Mouse (Mus musculus): Measurements from ENCODE around the gene Gid4. TPM values are rescaled to one million over a fixed set of nuclear protein-coding genes. Genes with fewer than 3 reads are reported as not detected.

Gene Gid4
- polyA plus RNA-seq, 1 experiment from 2014 or later, result 33.4 TPM

DNA sequence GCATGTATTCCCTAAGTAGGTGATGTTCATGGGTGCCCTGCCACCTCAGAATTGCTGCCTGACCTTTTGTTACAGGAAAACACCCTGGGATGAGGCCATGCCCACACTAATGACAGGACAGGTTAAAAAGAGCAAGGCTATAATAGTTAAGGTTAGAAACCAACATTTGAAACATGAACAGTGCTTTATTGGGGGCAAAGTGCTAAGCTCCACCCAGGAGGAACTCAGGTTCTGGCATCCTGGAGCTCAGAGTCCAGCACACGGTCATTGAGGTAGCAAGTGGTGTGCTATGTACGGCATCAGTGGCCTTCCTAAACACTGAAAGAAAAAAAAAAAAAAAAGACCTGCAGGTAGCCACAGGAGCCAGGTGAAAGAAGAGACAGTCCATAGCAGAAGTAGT lies 29.0 kb upstream of the Gid4 start:
- no peak for ATAC-seq (ENCODE audit: low FRiP score, low TSS enrichment)
- H3K4me2 ChIP-seq (replicated peaks; ENCODE audit: low read depth, low read length), result no peak overlapping the region
- no peaks in the 10 kb centered on the region for H3K36me3 ChIP-seq (ENCODE audit: control insufficient read depth, insufficient read depth, low read length)
- H3K27ac ChIP-seq (ENCODE audit: low read depth, low read length), result no peak overlapping the region
- H3K9me3 ChIP-seq (ENCODE audit: control insufficient read depth, low read length), result no peaks in the 10 kb centered on the region
- no peak overlapping the region for H3K9ac ChIP-seq (ENCODE audit: low read depth, low read length)
- WGBS, result 89% methylated on average over 2 of the region's 2 CpGs
- H3K4me1 ChIP-seq (ENCODE audit: control insufficient read depth, insufficient read depth, low read length), result peaks cover 4% of the 10 kb centered on the region; the same call in 1 of the 2 replicates
- H3K27me3 ChIP-seq (ENCODE audit: control insufficient read depth, insufficient read depth, low read length), result no peaks in the 10 kb centered on the region
- H3K4me3 ChIP-seq (ENCODE audit: low read length), result no peak overlapping the region

DNA sequence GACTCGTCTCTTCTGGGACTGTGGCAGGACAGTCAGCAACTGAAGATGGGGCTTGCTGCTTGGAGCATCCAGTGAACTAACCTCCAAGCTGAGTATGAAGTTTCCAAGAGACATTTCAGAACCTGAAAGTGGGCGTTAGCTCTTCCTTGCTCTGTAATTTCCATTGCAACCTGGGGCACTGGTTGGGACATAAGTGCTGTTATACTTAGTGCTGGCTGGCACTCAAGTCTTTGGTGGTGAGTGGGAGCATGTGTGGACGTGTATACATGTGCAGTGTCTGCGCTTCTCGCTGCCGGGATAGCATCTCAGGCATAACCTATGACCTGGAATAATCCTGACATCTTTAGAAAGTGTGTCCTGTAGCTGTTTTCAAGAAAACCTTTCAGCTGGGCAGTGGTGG lies 25.6 kb upstream of the Gid4 start:
- ATAC-seq (ENCODE audit: low FRiP score, low TSS enrichment), result no peak
- Histone ChIP-seq H3K4me3 (ENCODE audit: low read length) (no peak overlapping the region), H3K9me3 (ENCODE audit: control insufficient read depth, low read length) (no peaks in the 10 kb centered on the region), H3K4me2 (replicated peaks; ENCODE audit: low read depth, low read length) (no peak overlapping the region), H3K9ac (ENCODE audit: low read depth, low read length) (no peak overlapping the region), H3K36me3 (ENCODE audit: control insufficient read depth, insufficient read depth, low read length) (no peaks in the 10 kb centered on the region), H3K27me3 (ENCODE audit: control insufficient read depth, insufficient read depth, low read length) (no peaks in the 10 kb centered on the region), H3K27ac (ENCODE audit: low read depth, low read length) (no peak overlapping the region), H3K4me1 (ENCODE audit: control insufficient read depth, insufficient read depth, low read length) (no peaks in the 10 kb centered on the region)
- 90% methylated on average over 6 of the region's 6 CpGs for WGBS

DNA sequence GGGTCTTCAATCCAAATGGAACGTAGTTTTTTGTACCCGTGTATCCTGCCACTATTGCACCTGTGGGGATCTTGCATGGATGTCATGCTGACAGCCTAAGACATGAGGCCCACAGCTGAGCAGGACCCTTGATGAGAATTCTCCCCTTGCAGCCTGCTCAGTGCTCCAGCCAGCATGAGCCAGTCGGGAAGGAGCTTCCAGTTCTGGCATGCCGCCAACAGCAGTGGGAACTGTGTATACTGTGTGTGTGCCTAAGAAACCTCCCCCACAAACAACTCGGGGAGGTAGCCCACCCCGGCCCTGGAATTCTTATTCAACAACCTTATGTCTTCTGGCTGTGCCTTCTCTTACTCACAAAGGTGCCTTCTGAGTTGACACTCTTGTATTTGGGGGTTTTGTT lies 20.4 kb upstream of the Gid4 start:
- Histone ChIP-seq H3K4me1 (ENCODE audit: control insufficient read depth, insufficient read depth, low read length) (no peaks in the 10 kb centered on the region), H3K27me3 (ENCODE audit: control insufficient read depth, insufficient read depth, low read length) (no peaks in the 10 kb centered on the region), H3K4me3 (ENCODE audit: low read length) (no peak overlapping the region), H3K36me3 (ENCODE audit: control insufficient read depth, insufficient read depth, low read length) (peaks cover 16% of the 10 kb centered on the region), H3K27ac (ENCODE audit: low read depth, low read length) (no peak overlapping the region), H3K9ac (ENCODE audit: low read depth, low read length) (no peak overlapping the region), H3K9me3 (ENCODE audit: control insufficient read depth, low read length) (no peaks in the 10 kb centered on the region), H3K4me2 (replicated peaks; ENCODE audit: low read depth, low read length) (no peak overlapping the region)
- WGBS, result 73% methylated on average over 6 of the region's 6 CpGs
- 0 out of 2 replicates have a peak, but pooled peaks have one; percentile 57 for ATAC-seq (ENCODE audit: low FRiP score, low TSS enrichment)

DNA sequence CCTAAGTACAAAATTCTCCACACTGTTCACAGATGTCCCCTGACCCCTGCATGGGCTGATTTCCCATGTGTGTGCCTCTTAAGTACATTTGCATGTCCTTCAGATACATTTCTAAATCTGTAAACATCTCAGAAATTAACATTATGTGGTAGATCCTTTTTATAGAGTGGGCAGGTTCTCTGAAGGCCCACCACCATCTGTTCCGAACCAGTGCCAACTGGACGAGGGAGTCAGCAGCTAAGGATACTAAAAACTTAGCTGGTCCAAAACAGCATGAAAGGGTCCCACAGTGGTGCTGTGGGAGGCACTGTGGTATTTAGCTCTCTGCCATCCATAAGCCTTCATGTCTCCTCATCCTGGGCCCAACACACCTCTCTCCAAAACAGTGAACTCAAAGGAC lies 19.8 kb upstream of the Gid4 start:
- Histone ChIP-seq H3K9me3 (ENCODE audit: control insufficient read depth, low read length) (no peaks in the 10 kb centered on the region), H3K36me3 (ENCODE audit: control insufficient read depth, insufficient read depth, low read length) (peaks cover 20% of the 10 kb centered on the region), H3K4me3 (ENCODE audit: low read length) (no peak overlapping the region), H3K4me2 (replicated peaks; ENCODE audit: low read depth, low read length) (no peak overlapping the region), H3K9ac (ENCODE audit: low read depth, low read length) (no peak overlapping the region), H3K27ac (ENCODE audit: low read depth, low read length) (no peak overlapping the region), H3K27me3 (ENCODE audit: control insufficient read depth, insufficient read depth, low read length) (no peaks in the 10 kb centered on the region), H3K4me1 (ENCODE audit: control insufficient read depth, insufficient read depth, low read length) (no peaks in the 10 kb centered on the region)
- no peak for ATAC-seq (ENCODE audit: low FRiP score, low TSS enrichment)
- WGBS, result 94% methylated on average over 2 of the region's 2 CpGs

DNA sequence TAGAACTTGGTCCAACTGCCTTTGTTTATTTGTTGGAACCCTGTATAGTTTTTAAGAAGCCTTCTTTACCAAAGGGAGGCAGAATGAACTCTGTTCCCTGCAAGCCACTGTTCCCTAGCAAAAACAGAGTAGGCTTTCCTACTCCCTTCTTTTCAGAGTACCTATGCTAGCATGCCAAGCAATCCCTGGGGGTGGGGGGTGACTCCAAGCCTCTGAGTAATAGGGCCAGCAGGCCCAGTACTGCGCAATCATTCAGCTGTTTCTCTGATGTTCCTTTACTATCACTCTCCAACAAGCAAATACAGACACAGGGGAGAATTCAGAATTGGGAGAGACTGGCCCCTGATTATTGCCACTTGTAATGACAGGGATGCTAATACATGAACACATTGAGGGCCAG lies 10.3 kb upstream of the Gid4 start:
- no peaks in the 10 kb centered on the region for H3K27me3 ChIP-seq (ENCODE audit: control insufficient read depth, insufficient read depth, low read length)
- peaks cover 76% of the 10 kb centered on the region for H3K36me3 ChIP-seq (ENCODE audit: control insufficient read depth, insufficient read depth, low read length)
- H3K4me1 ChIP-seq (ENCODE audit: control insufficient read depth, insufficient read depth, low read length), result no peaks in the 10 kb centered on the region
- WGBS, result 95% methylated on average over 1 of the region's 1 CpGs
- no peak overlapping the region for H3K27ac ChIP-seq (ENCODE audit: low read depth, low read length)
- H3K4me2 ChIP-seq (replicated peaks; ENCODE audit: low read depth, low read length), result no peak overlapping the region
- H3K4me3 ChIP-seq (ENCODE audit: low read length), result no peak overlapping the region
- no peak overlapping the region for H3K9ac ChIP-seq (ENCODE audit: low read depth, low read length)
- no peaks in the 10 kb centered on the region for H3K9me3 ChIP-seq (ENCODE audit: control insufficient read depth, low read length)
- ATAC-seq (ENCODE audit: low FRiP score, low TSS enrichment), result no peak

DNA sequence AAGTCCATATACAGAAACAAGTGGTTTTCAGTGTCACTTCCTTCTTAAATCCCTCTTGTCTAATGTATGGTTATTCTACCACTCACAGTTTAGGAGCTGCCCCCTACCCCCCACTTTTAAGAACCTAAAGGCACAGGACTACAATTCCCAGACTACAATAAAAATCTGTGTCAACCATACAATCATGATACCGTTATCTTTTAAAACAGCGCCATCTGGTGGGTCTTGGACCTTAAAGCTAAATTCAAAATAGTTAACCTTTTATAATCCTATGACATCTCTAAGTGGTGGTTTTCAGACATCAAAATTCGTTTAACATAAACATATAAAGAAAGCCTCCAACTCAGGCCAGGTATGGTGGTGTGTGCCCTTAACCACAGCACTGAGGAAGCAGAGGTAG lies 4.8 kb upstream of the Gid4 start:
- no peak for ATAC-seq (ENCODE audit: low FRiP score, low TSS enrichment)
- peaks cover 25% of the 10 kb centered on the region for H3K36me3 ChIP-seq (ENCODE audit: control insufficient read depth, insufficient read depth, low read length)
- peaks cover 8% of the 10 kb centered on the region for H3K4me1 ChIP-seq (ENCODE audit: control insufficient read depth, insufficient read depth, low read length)
- H3K9me3 ChIP-seq (ENCODE audit: control insufficient read depth, low read length), result no peaks in the 10 kb centered on the region
- no peak overlapping the region for H3K27ac ChIP-seq (ENCODE audit: low read depth, low read length)
- H3K9ac ChIP-seq (ENCODE audit: low read depth, low read length), result no peak overlapping the region
- no peaks in the 10 kb centered on the region for H3K27me3 ChIP-seq (ENCODE audit: control insufficient read depth, insufficient read depth, low read length)
- WGBS, result 12% methylated on average over 3 of the region's 3 CpGs
- H3K4me2 ChIP-seq (replicated peaks; ENCODE audit: low read depth, low read length), result no peak overlapping the region
- H3K4me3 ChIP-seq (ENCODE audit: low read length), result no peak overlapping the region

DNA sequence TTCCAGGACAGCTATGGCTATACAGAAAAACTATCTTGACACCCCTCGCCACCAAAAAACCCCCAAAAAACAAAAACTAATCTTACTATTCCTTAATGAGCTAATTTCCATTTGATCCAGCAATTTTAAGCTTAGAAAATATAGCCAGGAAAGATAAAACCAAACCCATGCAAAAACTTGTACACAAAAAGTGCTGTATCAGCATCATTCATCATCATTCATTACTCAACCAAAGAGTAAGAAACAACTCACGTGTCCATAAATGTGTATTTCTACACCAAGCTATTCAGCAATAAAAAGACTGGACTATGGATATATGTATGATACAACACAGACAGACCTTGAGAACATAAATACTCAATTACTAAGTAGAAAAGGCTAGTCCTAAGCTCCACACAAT lies 4.0 kb upstream of the Gid4 start:
- Histone ChIP-seq H3K9ac (ENCODE audit: low read depth, low read length) (no peak overlapping the region), H3K27ac (ENCODE audit: low read depth, low read length) (no peak overlapping the region), H3K9me3 (ENCODE audit: control insufficient read depth, low read length) (no peaks in the 10 kb centered on the region), H3K36me3 (ENCODE audit: control insufficient read depth, insufficient read depth, low read length) (peaks cover 18% of the 10 kb centered on the region), H3K4me3 (ENCODE audit: low read length) (no peak overlapping the region), H3K4me2 (replicated peaks; ENCODE audit: low read depth, low read length) (no peak overlapping the region), H3K27me3 (ENCODE audit: control insufficient read depth, insufficient read depth, low read length) (no peaks in the 10 kb centered on the region), H3K4me1 (ENCODE audit: control insufficient read depth, insufficient read depth, low read length) (peaks cover 8% of the 10 kb centered on the region)
- 88% methylated on average over 2 of the region's 2 CpGs for WGBS
- no peak for ATAC-seq (ENCODE audit: low FRiP score, low TSS enrichment)

DNA sequence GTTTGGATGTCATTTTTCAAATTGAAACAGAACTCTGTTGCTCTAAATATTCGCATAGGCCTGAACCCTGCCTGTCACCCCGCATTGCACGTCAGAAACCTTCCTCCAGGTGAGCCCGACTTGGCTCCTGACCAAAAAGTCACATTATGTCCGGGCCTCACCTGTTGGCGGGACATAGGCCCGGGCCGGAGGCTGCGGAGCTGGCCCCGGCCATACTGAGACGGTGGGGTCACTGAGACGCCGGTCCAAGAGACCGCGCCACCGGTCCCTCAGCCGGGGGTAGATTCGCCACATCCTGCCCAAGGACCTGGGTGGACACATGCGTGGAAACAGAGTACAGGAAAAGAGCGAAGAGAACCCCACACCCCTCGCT lies 369 bp upstream of the Gid4 start:
- peak; percentile 66 for ATAC-seq (ENCODE audit: low FRiP score, low TSS enrichment)
- H3K4me2 ChIP-seq (replicated peaks; ENCODE audit: low read depth, low read length), result peak overlapping the region; percentile 48
- under 1% methylated on average over 21 of the region's 21 CpGs for WGBS
- peak overlapping the region; percentile 95 for H3K9ac ChIP-seq (ENCODE audit: low read depth, low read length)
- no peaks in the 10 kb centered on the region for H3K36me3 ChIP-seq (ENCODE audit: control insufficient read depth, insufficient read depth, low read length)
- no peaks in the 10 kb centered on the region for H3K9me3 ChIP-seq (ENCODE audit: control insufficient read depth, low read length)
- H3K27ac ChIP-seq (ENCODE audit: low read depth, low read length), result no peak overlapping the region
- no peaks in the 10 kb centered on the region for H3K27me3 ChIP-seq (ENCODE audit: control insufficient read depth, insufficient read depth, low read length)
- peaks cover 19% of the 10 kb centered on the region for H3K4me1 ChIP-seq (ENCODE audit: control insufficient read depth, insufficient read depth, low read length)
- H3K4me3 ChIP-seq (ENCODE audit: low read length), result peak overlapping the region; percentile 95

DNA sequence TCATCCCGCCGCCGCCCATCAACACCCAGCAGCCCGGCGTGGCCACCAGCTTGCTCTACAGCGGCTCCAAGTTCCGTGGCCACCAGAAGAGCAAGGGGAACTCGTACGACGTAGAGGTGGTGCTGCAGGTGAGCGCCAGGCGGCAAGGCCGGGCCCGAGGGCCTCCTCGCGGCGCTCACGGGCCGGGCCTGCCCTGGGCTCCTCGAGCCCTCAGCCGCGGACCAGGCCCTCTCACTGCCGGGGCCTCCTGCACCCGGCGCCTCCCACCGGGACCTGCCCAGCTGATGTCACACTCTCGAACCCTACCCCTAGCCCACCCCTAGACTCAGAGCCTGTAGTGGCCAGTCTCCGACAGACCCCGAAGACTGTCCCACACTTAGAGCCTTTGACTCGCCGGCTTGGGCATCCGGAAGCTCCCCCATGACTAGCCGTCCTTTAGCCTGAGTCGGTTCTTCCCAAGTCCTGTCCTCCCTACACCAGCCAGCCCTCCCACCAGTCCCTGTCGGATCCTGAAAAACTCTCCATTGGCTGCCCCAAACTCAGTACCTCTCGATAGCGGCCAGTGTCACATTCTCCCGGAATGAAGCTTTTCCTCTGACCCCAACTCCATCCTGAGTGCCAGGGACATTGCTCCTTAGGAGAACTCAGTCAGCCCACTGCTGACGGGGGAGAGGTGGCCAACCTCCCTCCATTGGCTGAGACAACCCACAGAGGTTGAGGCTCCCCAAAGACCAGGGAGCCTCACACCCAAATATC lies 950 bp downstream of the Gid4 start, which contains the start of gene Atpaf2:
TSS of gene Atpaf2 (minus strand) at position 741 of the 756 bp plus-strand sequence.
- WGBS, result under 1% methylated on average over 35 of the region's 39 CpGs
- Histone ChIP-seq H3K4me3 (ENCODE audit: low read length) (peak within 1 kb of the TSS; percentile 95), H3K36me3 (ENCODE audit: control insufficient read depth, insufficient read depth, low read length) (no peaks in the 10 kb centered on the region), H3K27me3 (ENCODE audit: control insufficient read depth, insufficient read depth, low read length) (no peaks in the 10 kb centered on the region), H3K9me3 (ENCODE audit: control insufficient read depth, low read length) (no peaks in the 10 kb centered on the region), H3K4me1 (ENCODE audit: control insufficient read depth, insufficient read depth, low read length) (peaks cover 19% of the 10 kb centered on the region), H3K4me2 (replicated peaks; ENCODE audit: low read depth, low read length) (peak within 1 kb of the TSS; percentile 95), H3K9ac (ENCODE audit: low read depth, low read length) (peak within 1 kb of the TSS; percentile 95), H3K27ac (ENCODE audit: low read depth, low read length) (peak within 1 kb of the TSS; percentile 85)
- ATAC-seq (ENCODE audit: low FRiP score, low TSS enrichment), result peak; percentile 38
